24 mouse cellular contexts compared by ENCODE assay signal in genomic region chr10:54153928-54154327, GRCm38 (mm10).
DNase-seq lines count a peak whose midpoint lies in the region; ATAC-seq lines count a peak whose summit lies in the region.
"Had no signal": no experiment of that assay in that cellular context is flagged by ENCODE, and none has a peak within 500 bp of the region (broad histone marks: within the 10 kb centered on the region; RNA-seq: fewer than 3 reads in every experiment).

No protein-coding gene starts in this region.

- no peak overlapping the region for H3K4me3 ChIP-seq in forebrain, embryonic 15.5 days
- no peak overlapping the region for H3K4me3 ChIP-seq in hindbrain, embryonic 13.5 days
- H3K4me3 ChIP-seq: embryonic facial prominence, embryonic 13.5 days; embryonic facial prominence, embryonic 15.5 days; erythroblast, embryonic 14.5 days; forebrain, embryonic 10.5 days; forebrain, embryonic 12.5 days had no signal

- no peaks in the 10 kb centered on the region for H3K4me1 ChIP-seq in forebrain, embryonic 15.5 days
- H3K4me1 ChIP-seq in hindbrain, embryonic 13.5 days (replicated peaks) = no peaks in the 10 kb centered on the region
- H3K4me1 ChIP-seq: embryonic facial prominence, embryonic 13.5 days; embryonic facial prominence, embryonic 15.5 days; forebrain, embryonic 10.5 days; forebrain, embryonic 12.5 days had no signal

- H3K9me3 ChIP-seq in forebrain, embryonic 15.5 days = no peaks in the 10 kb centered on the region
- no peaks in the 10 kb centered on the region for H3K9me3 ChIP-seq in hindbrain, embryonic 13.5 days
- H3K9me3 ChIP-seq: embryonic facial prominence, embryonic 13.5 days; embryonic facial prominence, embryonic 15.5 days; forebrain, embryonic 10.5 days; forebrain, embryonic 12.5 days had no signal

- no peak overlapping the region for H3K27ac ChIP-seq in forebrain, embryonic 15.5 days (replicated peaks)
- H3K27ac ChIP-seq in hindbrain, embryonic 13.5 days = no peak overlapping the region
- H3K27ac ChIP-seq: embryonic facial prominence, embryonic 13.5 days; embryonic facial prominence, embryonic 15.5 days; forebrain, embryonic 10.5 days; forebrain, embryonic 12.5 days had no signal

- H3K27me3 ChIP-seq in splenic B cell, adult 2 months (ENCODE audit: control insufficient read depth, insufficient read depth, low read length, poor library complexity, severe bottlenecking) = no peaks in the 10 kb centered on the region
- no peaks in the 10 kb centered on the region for H3K27me3 ChIP-seq in forebrain, embryonic 15.5 days
- H3K27me3 ChIP-seq in hindbrain, embryonic 13.5 days = no peaks in the 10 kb centered on the region
- H3K27me3 ChIP-seq: embryonic facial prominence, embryonic 13.5 days; embryonic facial prominence, embryonic 15.5 days; forebrain, embryonic 12.5 days had no signal

- H3K36me3 ChIP-seq in splenic B cell, adult 2 months (ENCODE audit: control insufficient read depth, insufficient read depth, low read length, poor library complexity, severe bottlenecking) = no peaks in the 10 kb centered on the region
- no peaks in the 10 kb centered on the region for H3K36me3 ChIP-seq in forebrain, embryonic 15.5 days
- no peaks in the 10 kb centered on the region for H3K36me3 ChIP-seq in hindbrain, embryonic 13.5 days
- H3K36me3 ChIP-seq: embryonic facial prominence, embryonic 13.5 days; embryonic facial prominence, embryonic 15.5 days; forebrain, embryonic 10.5 days; forebrain, embryonic 12.5 days had no signal

- no peak overlapping the region for H3K9ac ChIP-seq in forebrain, embryonic 15.5 days (replicated peaks)
- no peak overlapping the region for H3K9ac ChIP-seq in hindbrain, embryonic 13.5 days
- H3K9ac ChIP-seq: embryonic facial prominence, embryonic 13.5 days; embryonic facial prominence, embryonic 15.5 days; forebrain, embryonic 12.5 days; forebrain, postnatal 0 days had no signal

- peak; percentile 67 for ATAC-seq in megakaryocyte, adult 5-6 weeks (ENCODE audit: poor library complexity, severe bottlenecking)
- no peak for ATAC-seq in forebrain, embryonic 15.5 days (replicated peaks)
- no peak for ATAC-seq in hindbrain, embryonic 13.5 days (ENCODE audit: low FRiP score)
- ATAC-seq: forebrain, embryonic 14.5 days; forebrain, postnatal 0 days had no signal

- 92% methylated on average over 1 of the region's 1 CpGs for WGBS in forebrain, embryonic 15.5 days
- 94% methylated on average over 1 of the region's 1 CpGs for WGBS in hindbrain, embryonic 13.5 days

- DNase-seq in 416B (ENCODE audit: low read depth) = peak; percentile 11
- peak; percentile 3 to 7 for DNase-seq in B cell, adult 2 months
- peak; percentile 35 for DNase-seq in splenic B cell, adult 2 months (ENCODE audit: low read depth, low spot score)
- DNase-seq in testis, postnatal 10 days (ENCODE audit: low spot score) = no peak
- DNase-seq: adrenal gland, adult 2 months; adrenal gland, postnatal 10 days; adrenal gland, postnatal 25 days; cerebellum, adult 11 months; cerebellum, adult 18-20 months; cerebellum, adult 8-10 months; cerebellum, adult 9-11 months; cerebellum, postnatal 14 days; cerebellum, postnatal 36 days; embryo, embryonic 11 days; forebrain, postnatal 0 days had no signal

- no peak overlapping the region for H3K4me2 ChIP-seq in forebrain, embryonic 15.5 days (replicated peaks)
- no peak overlapping the region for H3K4me2 ChIP-seq in hindbrain, embryonic 13.5 days
- H3K4me2 ChIP-seq: embryonic facial prominence, embryonic 13.5 days; embryonic facial prominence, embryonic 15.5 days; forebrain, embryonic 12.5 days had no signal
